Mouse (Mus musculus): ENCODE results near the gene Stag3. TPM values are rescaled to one million over a fixed set of nuclear protein-coding genes. Genes with fewer than 3 reads are reported as not detected.

Stag3 gene
- polyA plus RNA-seq, 2 experiments from 2014 or later, result 0.13 to 0.62 TPM

GRCm38 (mm10) chr5:138268980-138269379 is 11.1 kb upstream of the Stag3 start:
- ATAC-seq, result no peak

- ATAC-seq, result no peak
These were observed 8.8 kb upstream of the Stag3 start for GRCm38 (mm10) chr5:138271232-138271631.

- no peak for ATAC-seq
These were observed 7.6 kb upstream of the Stag3 start, which contains the start of gene Gal3st4 for GRCm38 (mm10) chr5:138272409-138272923. Gene Gal3st4, minus strand, starts transcription at chr5:138272840.

GRCm38 (mm10) chr5:138274186-138274585 is 5.9 kb upstream of the Stag3 start:
- no peak for ATAC-seq

GRCm38 (mm10) chr5:138275216-138276050 is 4.6 kb upstream of the Stag3 start:
- ATAC-seq, result no peak

- no peak for ATAC-seq
These were observed 2.0 kb upstream of the Stag3 start for GRCm38 (mm10) chr5:138277994-138278393.

GRCm38 (mm10) chr5:138280425-138280768 is 357 bp downstream of the Stag3 start:
- ATAC-seq, result no peak

- no peak for ATAC-seq
These were observed 789 bp downstream of the Stag3 start for GRCm38 (mm10) chr5:138280829-138281228.

GRCm38 (mm10) chr5:138281798-138282197 is 1.8 kb downstream of the Stag3 start:
- ATAC-seq, result no peak

- ATAC-seq, result no peak
These were observed 3.5 kb downstream of the Stag3 start for GRCm38 (mm10) chr5:138283540-138283939.

- ATAC-seq, result no peak
These were observed 7.8 kb downstream of the Stag3 start for GRCm38 (mm10) chr5:138287861-138288260.

- ATAC-seq, result no peak
These were observed 11.6 kb downstream of the Stag3 start for GRCm38 (mm10) chr5:138291638-138292037.

- ATAC-seq, result no peak
These were observed 14.1 kb downstream of the Stag3 start for GRCm38 (mm10) chr5:138294158-138294557.

- no peak for ATAC-seq
These were observed 19.6 kb downstream of the Stag3 start for GRCm38 (mm10) chr5:138299613-138300012.

GRCm38 (mm10) chr5:138312795-138313194 is 32.8 kb downstream of the Stag3 start:
- no peak for ATAC-seq

GRCm38 (mm10) chr5:138341661-138342060 is 61.6 kb downstream of the Stag3 start, which contains the start of gene Pvrig:
Gene Pvrig, plus strand, starts transcription at chr5:138341961.
- peak; percentile 66 for ATAC-seq

GRCm38 (mm10) chr5:138343216-138343615 is 63.2 kb downstream of the Stag3 start:
- ATAC-seq, result peak; percentile 75

Other genes with a start within 250 kb of the Stag3 start
- gene Smok3c, start 227.0 kb upstream of the Stag3 start, polyA plus RNA-seq (2017; shearing (Covaris generic)), result not detected
- gene Zkscan1, start 195.2 kb upstream of the Stag3 start, polyA plus RNA-seq (2017; shearing (Covaris generic)), result 10 to 100 TPM; 10.9 to 11.8 TPM
- 10 to 100 TPM; 17.9 TPM for gene Zscan21, start 163.3 kb upstream of the Stag3 start, polyA plus RNA-seq (2017; shearing (Covaris generic))
- 10 to 100 TPM; 13.4 to 13.5 TPM for gene Zfp113, start 124.5 kb upstream of the Stag3 start, polyA plus RNA-seq (2017; shearing (Covaris generic))
- gene Cops6, start 119.2 kb upstream of the Stag3 start, polyA plus RNA-seq (2017; shearing (Covaris generic)), result 100 to 1,000 TPM; 188 to 252 TPM
- 1 to 10 TPM; 4.8 to 5.4 TPM for gene Ap4m1, start 108.2 kb upstream of the Stag3 start, polyA plus RNA-seq (2017; shearing (Covaris generic))
- 10 to 100 TPM; 57.5 to 61.8 TPM for gene Mcm7, start 107.8 kb upstream of the Stag3 start, polyA plus RNA-seq (2017; shearing (Covaris generic))
- 10 to 100 TPM; 54.1 to 59.3 TPM for gene Taf6, start 92.8 kb upstream of the Stag3 start, polyA plus RNA-seq (2017; shearing (Covaris generic))
- gene Cnpy4, start 92.8 kb upstream of the Stag3 start, polyA plus RNA-seq (2017; shearing (Covaris generic)), result 10 to 100 TPM; 38.4 to 55.4 TPM
- under 1 TPM; 0.42 to 0.51 TPM for gene Mblac1, start 85.9 kb upstream of the Stag3 start, polyA plus RNA-seq (2017; shearing (Covaris generic))
- under 1 TPM; 0.16 to 0.18 TPM for gene Nxpe5, start 54.3 kb upstream of the Stag3 start, polyA plus RNA-seq (2017; shearing (Covaris generic))
- 100 to 1,000 TPM; 112 to 123 TPM for gene Lamtor4, start 24.8 kb upstream of the Stag3 start, polyA plus RNA-seq (2017; shearing (Covaris generic))
- gene BC037034, start 16.2 kb upstream of the Stag3 start, polyA plus RNA-seq (2017; shearing (Covaris generic)), result 1 to 10 TPM; 3.9 to 4.7 TPM
- under 1 TPM; 0.43 to 0.49 TPM for gene Gal3st4, start 7.4 kb upstream of the Stag3 start, polyA plus RNA-seq (2017; shearing (Covaris generic))
- gene Gm43720, start 282 bp upstream of the Stag3 start, polyA plus RNA-seq (2017; shearing (Covaris generic)), result not detected
- gene Gpc2, start 235 bp upstream of the Stag3 start, polyA plus RNA-seq (2017; shearing (Covaris generic)), result not detected
- 10 to 100 TPM; 10.4 to 12.3 TPM for gene Pvrig, start 61.7 kb downstream of the Stag3 start, polyA plus RNA-seq (2017; shearing (Covaris generic))
- gene Zfp157, start 161.2 kb downstream of the Stag3 start, polyA plus RNA-seq (2017; shearing (Covaris generic)), result 10 to 100 TPM; 14.6 to 18.4 TPM

All from activated CD4-positive, CD25-positive, alpha-beta regulatory T cell, adult 4 months (primary cell).